Mouse (Mus musculus): Measurements from ENCODE around the gene Rptor.
A peak's percentile ranks its signal among the peaks of the same experiment; 100 is the strongest.

Gene Rptor

GRCm38 (mm10) chr11:119659296-119659695 is 56.6 kb downstream of the Rptor start:
- DNase-seq = no peak

GRCm38 (mm10) chr11:119661479-119661878 is 58.8 kb downstream of the Rptor start:
- DNase-seq = peak; percentile 13 to 31

GRCm38 (mm10) chr11:119663876-119664275 is 61.2 kb downstream of the Rptor start:
- no peak for DNase-seq

GRCm38 (mm10) chr11:119664678-119665307 is 62.1 kb downstream of the Rptor start:
- no peak for DNase-seq

GRCm38 (mm10) chr11:119665308-119665702 is 62.6 kb downstream of the Rptor start:
- DNase-seq = no peak

- DNase-seq = no peak
Measured at GRCm38 (mm10) chr11:119666567-119667108, 63.9 kb downstream of the Rptor start.

GRCm38 (mm10) chr11:119670690-119671666 is 68.3 kb downstream of the Rptor start:
- peak in 1 of 2 experiments; percentile 20 for DNase-seq

- no peak for DNase-seq
Measured at GRCm38 (mm10) chr11:119672041-119672440, 69.3 kb downstream of the Rptor start.

- no peak for DNase-seq
Measured at GRCm38 (mm10) chr11:119672775-119673174, 70.1 kb downstream of the Rptor start.

- DNase-seq = no peak
Measured at GRCm38 (mm10) chr11:119674835-119675234, 72.1 kb downstream of the Rptor start.

- DNase-seq = no peak
Measured at GRCm38 (mm10) chr11:119675546-119675945, 72.8 kb downstream of the Rptor start.

GRCm38 (mm10) chr11:119676751-119677411 is 74.2 kb downstream of the Rptor start:
- DNase-seq = peak; percentile 26 to 30

- DNase-seq = no peak
Measured at GRCm38 (mm10) chr11:119678427-119678826, 75.7 kb downstream of the Rptor start.

- no peak for DNase-seq
Measured at GRCm38 (mm10) chr11:119680735-119681134, 78.0 kb downstream of the Rptor start.

- no peak for DNase-seq
Measured at GRCm38 (mm10) chr11:119682285-119682684, 79.6 kb downstream of the Rptor start.

- DNase-seq = no peak
Measured at GRCm38 (mm10) chr11:119683796-119684195, 81.1 kb downstream of the Rptor start.

GRCm38 (mm10) chr11:119685477-119685876 is 82.8 kb downstream of the Rptor start:
- peak; percentile 40 to 64 for DNase-seq

- no peak for DNase-seq
Measured at GRCm38 (mm10) chr11:119685910-119686659, 83.4 kb downstream of the Rptor start.

- DNase-seq = no peak
Measured at GRCm38 (mm10) chr11:119687316-119687715, 84.6 kb downstream of the Rptor start.

- DNase-seq = no peak
Measured at GRCm38 (mm10) chr11:119687966-119688365, 85.3 kb downstream of the Rptor start.

- DNase-seq = no peak
Measured at GRCm38 (mm10) chr11:119689936-119690335, 87.2 kb downstream of the Rptor start.

Data from lung, adult 18-20 months (tissue).